Mouse (Mus musculus) small intestine, adult 10 weeks (tissue): ENCODE measurements around the gene Tmem151a. TPM values are rescaled to one million over a fixed set of nuclear protein-coding genes. Genes with fewer than 3 reads are reported as not detected.

Source experiments
- polyA plus RNA-seq: library from polyadenylated mRNA; stranded (reverse); fragments of 350-450 nt; fragmentation: Illumina TruSeq; extraction: RNeasy Lipid Tissue Mini Kit (QIAGEN cat#74804); gene quantifications from one replicate; pipeline ENCODE4 v1.2.3, GENCODE M21; 2014; ENCODE audit warnings: low replicate concordance

Gene Tmem151a
- polyA plus RNA-seq, result not detected

GRCm38 (mm10) chr19:5085145-5085863 is at the start of gene Tmem151a:
Tmem151a (minus strand) TSS chr19:5085531.

GRCm38 (mm10) chr19:5118384-5118698 is 33.0 kb upstream of the Tmem151a start, which contains the start of gene Klc2:
Klc2 (minus strand) TSS chr19:5118560.

GRCm38 (mm10) chr19:5106731-5107191 is 21.4 kb upstream of the Tmem151a start, which contains the start of gene Rab1b:
Rab1b (minus strand) TSS chr19:5107072.

GRCm38 (mm10) chr19:5098363-5099143 is 13.2 kb upstream of the Tmem151a start, which contains the start of gene Cnih2:
Cnih2 (minus strand) TSS chr19:5098521.

GRCm38 (mm10) chr19:5087884-5088728 is 2.8 kb upstream of the Tmem151a start, which contains the start of gene Yif1a:
Yif1a (plus strand) TSS chr19:5088538.

GRCm38 (mm10) chr19:5067867-5068569 is 17.3 kb downstream of the Tmem151a start, which contains the start of gene Cd248:
Cd248 (plus strand) TSS chr19:5068078.

GRCm38 (mm10) chr19:5050047-5050905 is 35.1 kb downstream of the Tmem151a start, which contains the start of gene Rin1:
Rin1 (plus strand) TSS chr19:5050481.

GRCm38 (mm10) chr19:5040862-5041523 is 44.3 kb downstream of the Tmem151a start, which contains the start of gene Brms1:
Brms1 (plus strand) TSS chr19:5041354.

GRCm38 (mm10) chr19:5038709-5039156 is 46.6 kb downstream of the Tmem151a start, which contains the start of the genes B4gat1 and AC124502.3:
B4gat1 (plus strand) TSS chr19:5038826.
AC124502.3 (plus strand) TSS chr19:5038891.

GRCm38 (mm10) chr19:5023621-5024479 is 61.5 kb downstream of the Tmem151a start, which contains the start of gene Slc29a2:
Slc29a2 (plus strand) TSS chr19:5023860.

Other genes with a start within 250 kb of the Tmem151a start
- 0.74 TPM for gene Ccs, start 246.2 kb downstream of the Tmem151a start, polyA plus RNA-seq
- 0.11 TPM for gene Ccdc87, start 246.2 kb downstream of the Tmem151a start, polyA plus RNA-seq
- gene Ctsf, start 230.4 kb downstream of the Tmem151a start, polyA plus RNA-seq, result 1.3 TPM
- gene Actn3, start 207.6 kb downstream of the Tmem151a start, polyA plus RNA-seq, result not detected
- 12.5 TPM for gene Zdhhc24, start 206.9 kb downstream of the Tmem151a start, polyA plus RNA-seq
- gene Bbs1, start 178.9 kb downstream of the Tmem151a start, polyA plus RNA-seq, result 0.63 TPM
- gene Dpp3, start 157.2 kb downstream of the Tmem151a start, polyA plus RNA-seq, result 1.7 TPM
- 0.30 TPM for gene Peli3, start 142.4 kb downstream of the Tmem151a start, polyA plus RNA-seq
- 11.4 TPM for gene Mrpl11, start 123.4 kb downstream of the Tmem151a start, polyA plus RNA-seq
- not detected for gene Npas4, start 95.2 kb downstream of the Tmem151a start, polyA plus RNA-seq
- not detected for gene Slc29a2, start 61.7 kb downstream of the Tmem151a start, polyA plus RNA-seq
- gene B4gat1, start 46.7 kb downstream of the Tmem151a start, polyA plus RNA-seq, result 7.2 TPM
- gene AC124502.3, start 46.6 kb downstream of the Tmem151a start, polyA plus RNA-seq, result 0.30 TPM
- not detected for gene Brms1, start 44.2 kb downstream of the Tmem151a start, polyA plus RNA-seq
- gene Rin1, start 35.0 kb downstream of the Tmem151a start, polyA plus RNA-seq, result 0.26 TPM
- gene Cd248, start 17.5 kb downstream of the Tmem151a start, polyA plus RNA-seq, result not detected
- 21.1 TPM for gene Yif1a, start 3.0 kb upstream of the Tmem151a start, polyA plus RNA-seq
- gene Cnih2, start 13.0 kb upstream of the Tmem151a start, polyA plus RNA-seq, result not detected
- gene Rab1b, start 21.5 kb upstream of the Tmem151a start, polyA plus RNA-seq, result 0.67 TPM
- gene Klc2, start 33.0 kb upstream of the Tmem151a start, polyA plus RNA-seq, result not detected
- 0.74 TPM for gene Pacs1, start 187.6 kb upstream of the Tmem151a start, polyA plus RNA-seq
- gene Sf3b2, start 209.9 kb upstream of the Tmem151a start, polyA plus RNA-seq, result 25.7 TPM
- not detected for gene Gal3st3, start 212.8 kb upstream of the Tmem151a start, polyA plus RNA-seq